Mouse (Mus musculus) monocyte, adult 2 months (primary cell): ENCODE measurements around the gene Hist1h4d.
"Not testable (repeated sequence)": the region's sequence is repeated elsewhere in the genome, so short reads cannot be mapped to it uniquely, and the experiment has no call there.

Experiments
- DNase-seq, 2 experiments: peaks; one replicate each; pipeline ENCODE4 v3.0.0; 2022; ENCODE audit warnings: low spot score in 2 of 2, low read depth in 1 of 2

Hist1h4d gene

GRCm38 (mm10) chr13:23581408-23582218 lies at the start of gene Hist1h4d:
Gene Hist1h4d, plus strand, starts transcription at chr13:23581598.
- DNase-seq, result peak; percentile 87 to 93

- DNase-seq, result no peak
These were observed 48.9 kb upstream of the Hist1h4d start for GRCm38 (mm10) chr13:23532262-23533075.

- DNase-seq, result not testable (repeated sequence)
These were observed 47.6 kb upstream of the Hist1h4d start, which contains the start of gene Hist1h2af for GRCm38 (mm10) chr13:23533560-23534367. Gene Hist1h2af, plus strand, starts transcription at chr13:23533906.

- no peak for DNase-seq
These were observed 46.8 kb upstream of the Hist1h4d start for GRCm38 (mm10) chr13:23534368-23535131.

- DNase-seq, result peak; percentile 69 to 74
These were observed 46.0 kb upstream of the Hist1h4d start, which contains the start of gene Hist1h3g for GRCm38 (mm10) chr13:23535137-23536075. Gene Hist1h3g, plus strand, starts transcription at chr13:23535422.

GRCm38 (mm10) chr13:23536076-23536822 lies 45.1 kb upstream of the Hist1h4d start:
- DNase-seq, result no peak

- DNase-seq, result no peak
These were observed 44.2 kb upstream of the Hist1h4d start for GRCm38 (mm10) chr13:23537006-23537710.

- DNase-seq, result no peak
These were observed 43.1 kb upstream of the Hist1h4d start for GRCm38 (mm10) chr13:23538249-23538648.

- DNase-seq, result not testable (repeated sequence)
These were observed 41.6 kb upstream of the Hist1h4d start for GRCm38 (mm10) chr13:23539821-23540220.

- no peak for DNase-seq
These were observed 39.9 kb upstream of the Hist1h4d start for GRCm38 (mm10) chr13:23541497-23541896.

GRCm38 (mm10) chr13:23542225-23542980 lies 39.0 kb upstream of the Hist1h4d start:
- DNase-seq, result not testable (repeated sequence)

GRCm38 (mm10) chr13:23542999-23543607 lies 38.3 kb upstream of the Hist1h4d start, which contains the start of gene Hist1h2bh:
Gene Hist1h2bh, minus strand, starts transcription at chr13:23543392.
- peak; percentile 60 to 66 for DNase-seq

GRCm38 (mm10) chr13:23543965-23544786 lies 37.2 kb upstream of the Hist1h4d start, which contains the start of gene Hist1h3f:
Gene Hist1h3f, plus strand, starts transcription at chr13:23544052.
- DNase-seq, result peak; percentile 66 to 77

GRCm38 (mm10) chr13:23544787-23545120 lies 36.6 kb upstream of the Hist1h4d start:
- DNase-seq, result peak in 1 of 2 experiments; percentile 28

- no peak for DNase-seq
These were observed 34.7 kb upstream of the Hist1h4d start for GRCm38 (mm10) chr13:23546694-23547093.

- DNase-seq, result no peak
These were observed 30.6 kb upstream of the Hist1h4d start for GRCm38 (mm10) chr13:23550761-23551145.
